Mouse (Mus musculus): ENCODE measurements around the gene Afap1l2.

- TF ChIP-seq POLR2A (IDR thresholded peaks at IDR 0.05; ENCODE audit: insufficient read length, low read depth) = no peak
- TF ChIP-seq SRF (IDR thresholded peaks at IDR 0.05; ENCODE audit: control insufficient read depth, insufficient read length, low read depth) = no peak
- TF ChIP-seq CEBPB (IDR thresholded peaks at IDR 0.05; ENCODE audit: insufficient read depth, poor library complexity, severe bottlenecking) = no peak
Measured at GRCm38 (mm10) chr19:57014808-57015207, 6.8 kb upstream of the Afap1l2 start.
